Mouse (Mus musculus): Measurements from ENCODE around the gene Kcna10. TPM values are rescaled to one million over a fixed set of nuclear protein-coding genes. Genes with fewer than 3 reads are reported as not detected.

Gene Kcna10
- polyA plus RNA-seq, 1 experiment from 2014 or later, result not detected

DNA sequence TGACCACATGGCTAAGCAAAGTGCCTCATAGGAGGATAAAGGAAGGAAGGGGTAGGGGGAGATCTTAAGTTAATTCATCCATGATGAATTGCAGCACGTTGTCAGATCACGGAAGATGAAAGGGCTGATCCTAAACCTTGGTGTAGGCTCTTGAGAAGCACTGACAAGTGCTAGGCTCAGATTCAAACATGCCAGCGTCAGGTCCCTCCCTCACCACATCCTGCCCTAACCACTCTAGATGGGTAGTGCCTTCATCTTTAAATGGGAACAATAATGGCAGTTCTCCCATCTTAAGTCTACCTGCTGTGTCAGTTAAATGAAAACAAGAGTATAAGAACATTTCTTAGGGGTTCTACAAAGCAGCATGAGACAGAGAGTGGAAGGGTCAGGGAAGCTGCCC, 2.7 kb downstream of the Kcna10 start:
- no peaks in the 10 kb centered on the region for H3K4me1 ChIP-seq (ENCODE audit: control insufficient read depth, insufficient read depth, low read length)
- H3K9ac ChIP-seq (ENCODE audit: low read length), result no peak overlapping the region
- no peaks in the 10 kb centered on the region for H3K27me3 ChIP-seq (replicated peaks; ENCODE audit: control insufficient read depth, insufficient read depth, low read length)
- no peak overlapping the region for H3K27ac ChIP-seq (ENCODE audit: low read depth, low read length)
- no peak overlapping the region for H3K4me2 ChIP-seq (ENCODE audit: low read length)
- no peaks in the 10 kb centered on the region for H3K36me3 ChIP-seq (ENCODE audit: control insufficient read depth, insufficient read depth, low read length)
- no peak for DNase-seq (ENCODE audit: low spot score)
- no peak overlapping the region for H3K4me3 ChIP-seq (ENCODE audit: low read depth, low read length)
- no peaks in the 10 kb centered on the region for H3K9me3 ChIP-seq (replicated peaks; ENCODE audit: control insufficient read depth, low read length)
- ATAC-seq, result no peak
- whole genome bisulfite sequencing, result 70% methylated on average over 3 of the region's 3 CpGs

DNA sequence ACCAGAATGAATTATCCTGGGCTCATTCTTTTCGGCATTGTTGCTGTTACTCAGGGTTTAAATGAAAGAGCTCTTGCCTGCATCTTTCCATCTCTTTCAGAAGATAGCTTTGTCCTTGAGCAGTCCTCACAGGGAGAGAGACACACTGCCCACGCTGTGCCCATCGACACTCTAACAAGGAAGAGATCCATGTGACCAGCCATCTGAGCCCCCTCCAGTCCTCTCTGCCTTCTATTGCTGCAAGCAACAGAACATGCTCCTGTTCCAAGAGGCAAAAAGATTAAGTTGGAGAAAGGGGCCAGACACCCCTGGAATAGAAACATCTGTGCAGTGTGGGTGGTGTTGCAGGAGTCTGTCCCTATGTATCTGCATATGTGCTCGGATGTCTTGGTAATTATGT, 4.2 kb downstream of the Kcna10 start:
- ATAC-seq, result no peak
- WGBS, result 73% methylated on average over 4 of the region's 4 CpGs
- H3K27ac ChIP-seq (ENCODE audit: low read depth, low read length), result no peak overlapping the region

DNA sequence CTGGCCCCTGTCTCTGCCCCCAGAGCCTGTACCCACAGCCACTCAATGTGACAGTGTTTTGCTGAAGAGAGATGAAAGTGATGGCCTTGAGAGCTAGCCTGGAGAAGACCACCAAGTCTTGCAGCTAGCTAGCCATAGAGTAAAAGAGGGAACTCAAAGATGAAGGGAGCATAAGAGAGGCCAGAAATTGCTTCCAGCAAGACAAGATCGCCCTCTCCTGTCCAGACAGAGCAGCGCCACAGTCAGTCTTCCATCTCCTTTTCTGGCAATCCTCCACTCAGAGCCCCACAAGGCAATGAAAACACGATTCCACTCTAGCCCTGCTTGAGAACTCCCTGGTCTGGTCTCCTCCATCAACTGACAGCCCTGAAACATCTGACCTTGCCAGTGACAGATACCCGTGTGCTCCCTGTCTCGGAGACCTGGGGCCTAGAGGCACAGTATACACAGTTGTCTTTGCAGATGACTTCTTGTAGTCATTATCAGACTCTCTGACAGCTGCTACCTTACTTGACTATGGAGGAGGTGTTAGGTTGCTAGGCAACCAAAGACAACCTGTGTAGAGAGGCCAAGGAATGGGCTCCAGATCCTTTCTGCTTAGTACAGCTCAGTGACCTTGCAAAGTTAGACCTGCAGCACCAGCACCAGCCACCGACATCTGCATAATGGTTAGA, 5.5 kb downstream of the Kcna10 start:
- no peaks in the 10 kb centered on the region for H3K4me1 ChIP-seq (ENCODE audit: control insufficient read depth, insufficient read depth, low read length)
- H3K27ac ChIP-seq (ENCODE audit: low read depth, low read length), result no peak overlapping the region
- H3K9ac ChIP-seq (ENCODE audit: low read length), result no peak overlapping the region
- H3K4me2 ChIP-seq (ENCODE audit: low read length), result no peak overlapping the region
- DNase-seq (ENCODE audit: low spot score) (peak; percentile 83), ATAC-seq (peak; percentile 88)
- H3K36me3 ChIP-seq (ENCODE audit: control insufficient read depth, insufficient read depth, low read length), result no peaks in the 10 kb centered on the region
- no peaks in the 10 kb centered on the region for H3K27me3 ChIP-seq (replicated peaks; ENCODE audit: control insufficient read depth, insufficient read depth, low read length)
- H3K4me3 ChIP-seq (ENCODE audit: low read depth, low read length), result no peak overlapping the region
- 47% methylated on average over 6 of the region's 6 CpGs for WGBS
- H3K9me3 ChIP-seq (replicated peaks; ENCODE audit: control insufficient read depth, low read length), result no peaks in the 10 kb centered on the region

More for the DNA sequence above, 4.2 kb downstream of the Kcna10 start:
- Histone ChIP-seq H3K9me3 (replicated peaks; ENCODE audit: control insufficient read depth, low read length) (no peaks in the 10 kb centered on the region), H3K9ac (ENCODE audit: low read length) (no peak overlapping the region), H3K4me3 (ENCODE audit: low read depth, low read length) (no peak overlapping the region), H3K4me2 (ENCODE audit: low read length) (no peak overlapping the region), H3K4me1 (ENCODE audit: control insufficient read depth, insufficient read depth, low read length) (no peaks in the 10 kb centered on the region), H3K27me3 (replicated peaks; ENCODE audit: control insufficient read depth, insufficient read depth, low read length) (no peaks in the 10 kb centered on the region), H3K36me3 (ENCODE audit: control insufficient read depth, insufficient read depth, low read length) (no peaks in the 10 kb centered on the region)
- no peak for DNase-seq (ENCODE audit: low spot score)

DNA sequence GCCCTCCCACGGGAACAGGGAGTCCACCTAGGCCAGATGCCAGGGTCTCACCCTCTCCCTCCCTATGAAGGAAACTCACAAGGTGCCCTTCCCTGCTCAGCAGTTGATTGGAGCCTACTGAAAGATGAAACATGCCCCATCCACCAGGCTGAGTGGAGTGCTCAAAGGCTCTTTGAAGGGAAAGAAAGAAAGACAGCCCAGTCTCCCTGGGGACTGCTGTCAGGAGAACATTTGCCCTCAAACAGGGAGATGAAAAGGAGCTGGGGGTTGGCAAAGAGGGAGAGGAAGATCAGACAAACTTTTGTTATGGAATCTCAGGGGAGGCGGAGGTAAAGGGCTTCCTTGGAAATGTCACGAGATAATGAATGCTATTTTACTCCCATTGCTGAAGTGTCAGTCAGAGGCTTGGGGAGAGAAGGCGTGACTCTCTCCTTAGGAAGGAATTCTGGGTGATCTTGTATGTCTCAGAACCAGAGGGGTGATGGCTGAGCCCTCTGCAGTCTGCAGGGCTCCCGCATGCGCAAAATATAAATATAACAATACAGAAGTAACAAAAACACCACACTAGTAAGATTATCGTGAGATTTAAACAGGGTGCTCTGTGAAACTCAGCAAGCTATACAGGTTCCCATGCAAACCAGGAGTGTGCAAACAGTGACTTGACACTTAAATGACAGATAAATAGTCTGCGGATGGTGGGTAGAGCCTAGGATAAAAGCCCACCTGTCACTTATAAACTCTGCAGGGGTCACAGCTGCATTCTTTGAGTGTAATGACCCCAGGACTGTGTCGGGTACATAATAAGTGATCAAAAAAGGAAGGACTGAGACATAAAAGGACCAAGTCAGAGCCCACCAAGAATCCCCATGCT, 18.7 kb downstream of the Kcna10 start:
- 35% methylated on average over 9 of the region's 9 CpGs for WGBS

DNA sequence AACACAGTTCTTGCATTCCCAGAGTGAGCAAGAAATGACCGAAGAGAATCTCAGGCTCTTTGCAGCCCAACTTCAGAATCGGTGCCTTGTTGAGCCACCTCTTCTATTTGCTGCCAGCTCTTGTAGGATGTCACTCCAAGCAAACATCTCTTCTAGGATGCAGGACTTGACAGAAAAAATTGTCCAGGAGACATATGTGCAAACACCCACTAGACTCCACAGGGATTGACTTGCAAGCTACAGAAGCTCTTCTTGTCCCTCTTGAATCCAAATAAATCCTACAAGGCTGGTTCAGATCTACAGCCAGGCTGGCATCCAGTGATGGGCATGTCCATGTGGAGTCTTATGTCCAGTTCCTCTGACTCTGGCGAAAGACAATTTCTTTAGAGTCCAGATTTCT, 21.6 kb downstream of the Kcna10 start:
- whole genome bisulfite sequencing, result 92% methylated on average over 3 of the region's 3 CpGs
- no peak overlapping the region for H3K27ac ChIP-seq (ENCODE audit: low read depth, low read length)
- no peaks in the 10 kb centered on the region for H3K9me3 ChIP-seq (replicated peaks; ENCODE audit: control insufficient read depth, low read length)
- no peak overlapping the region for H3K4me2 ChIP-seq (ENCODE audit: low read length)
- H3K4me3 ChIP-seq (ENCODE audit: low read depth, low read length), result no peak overlapping the region
- H3K4me1 ChIP-seq (ENCODE audit: control insufficient read depth, insufficient read depth, low read length), result no peaks in the 10 kb centered on the region
- ATAC-seq, result no peak
- DNase-seq (ENCODE audit: low spot score), result no peak
- H3K9ac ChIP-seq (ENCODE audit: low read length), result no peak overlapping the region
- no peaks in the 10 kb centered on the region for H3K27me3 ChIP-seq (replicated peaks; ENCODE audit: control insufficient read depth, insufficient read depth, low read length)
- no peaks in the 10 kb centered on the region for H3K36me3 ChIP-seq (ENCODE audit: control insufficient read depth, insufficient read depth, low read length)

More for the DNA sequence above, 18.7 kb downstream of the Kcna10 start:
- no peaks in the 10 kb centered on the region for H3K4me1 ChIP-seq (ENCODE audit: control insufficient read depth, insufficient read depth, low read length)
- H3K9ac ChIP-seq (ENCODE audit: low read length), result no peak overlapping the region
- no peak overlapping the region for H3K27ac ChIP-seq (ENCODE audit: low read depth, low read length)
- no peaks in the 10 kb centered on the region for H3K9me3 ChIP-seq (replicated peaks; ENCODE audit: control insufficient read depth, low read length)
- H3K27me3 ChIP-seq (replicated peaks; ENCODE audit: control insufficient read depth, insufficient read depth, low read length), result no peaks in the 10 kb centered on the region
- no peak overlapping the region for H3K4me3 ChIP-seq (ENCODE audit: low read depth, low read length)
- H3K4me2 ChIP-seq (ENCODE audit: low read length), result no peak overlapping the region
- ATAC-seq (peak; percentile 44), DNase-seq (ENCODE audit: low spot score) (peak; percentile 57)
- no peaks in the 10 kb centered on the region for H3K36me3 ChIP-seq (ENCODE audit: control insufficient read depth, insufficient read depth, low read length)

DNA sequence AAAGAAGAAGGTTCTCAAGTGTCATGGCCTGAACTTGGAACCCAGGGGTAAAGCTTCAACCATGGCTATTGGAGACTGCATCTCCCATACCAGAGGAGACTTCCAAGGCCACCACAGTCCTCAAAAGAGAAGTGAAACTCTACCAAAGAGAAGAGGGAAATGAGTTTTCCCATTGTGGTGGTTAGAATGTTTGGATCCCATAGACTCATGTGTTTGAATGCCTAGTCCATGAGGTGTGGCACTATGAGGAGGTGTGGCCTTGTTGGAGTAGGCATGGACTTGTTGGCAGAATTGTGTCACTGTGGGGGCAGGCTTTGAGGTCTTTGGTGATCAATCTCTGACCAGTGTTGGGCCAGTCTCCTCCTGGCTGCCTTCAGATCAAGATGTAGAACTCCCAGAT, 22.3 kb downstream of the Kcna10 start:
- no peaks in the 10 kb centered on the region for H3K27me3 ChIP-seq (replicated peaks; ENCODE audit: control insufficient read depth, insufficient read depth, low read length)
- DNase-seq (ENCODE audit: low spot score) (no peak), ATAC-seq (no peak)
- no peaks in the 10 kb centered on the region for H3K4me1 ChIP-seq (ENCODE audit: control insufficient read depth, insufficient read depth, low read length)
- no peak overlapping the region for H3K9ac ChIP-seq (ENCODE audit: low read length)
- no peak overlapping the region for H3K27ac ChIP-seq (ENCODE audit: low read depth, low read length)
- H3K36me3 ChIP-seq (ENCODE audit: control insufficient read depth, insufficient read depth, low read length), result no peaks in the 10 kb centered on the region
- no peak overlapping the region for H3K4me2 ChIP-seq (ENCODE audit: low read length)
- no peaks in the 10 kb centered on the region for H3K9me3 ChIP-seq (replicated peaks; ENCODE audit: control insufficient read depth, low read length)
- H3K4me3 ChIP-seq (ENCODE audit: low read depth, low read length), result no peak overlapping the region

DNA sequence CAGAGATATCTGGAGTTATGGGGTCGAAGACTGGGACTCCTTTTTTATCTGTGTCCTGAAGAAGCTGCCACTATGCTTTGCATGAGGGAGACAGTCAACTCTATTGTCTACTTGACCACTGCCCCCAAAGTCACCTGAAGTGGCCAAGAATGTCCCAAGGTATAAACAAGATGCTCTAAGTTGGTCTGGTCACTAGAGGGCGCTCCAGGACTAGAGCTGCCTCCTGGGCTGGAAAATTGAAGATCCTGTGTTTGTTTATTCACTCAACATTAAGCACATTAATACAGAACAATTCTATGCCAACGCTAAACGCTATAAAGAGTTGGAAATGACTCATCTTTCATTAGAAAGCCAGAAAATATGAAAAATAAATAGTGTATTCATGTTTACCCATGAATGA, 23.1 kb downstream of the Kcna10 start:
- Histone ChIP-seq H3K27ac (ENCODE audit: low read depth, low read length) (no peak overlapping the region), H3K36me3 (ENCODE audit: control insufficient read depth, insufficient read depth, low read length) (no peaks in the 10 kb centered on the region), H3K4me3 (ENCODE audit: low read depth, low read length) (no peak overlapping the region), H3K27me3 (replicated peaks; ENCODE audit: control insufficient read depth, insufficient read depth, low read length) (no peaks in the 10 kb centered on the region), H3K9me3 (replicated peaks; ENCODE audit: control insufficient read depth, low read length) (no peaks in the 10 kb centered on the region), H3K4me1 (ENCODE audit: control insufficient read depth, insufficient read depth, low read length) (no peaks in the 10 kb centered on the region), H3K4me2 (ENCODE audit: low read length) (no peak overlapping the region), H3K9ac (ENCODE audit: low read length) (no peak overlapping the region)
- peak; percentile 68 for DNase-seq (ENCODE audit: low spot score)
- no peak for ATAC-seq
- WGBS, result 14% methylated on average over 4 of the region's 4 CpGs

DNA sequence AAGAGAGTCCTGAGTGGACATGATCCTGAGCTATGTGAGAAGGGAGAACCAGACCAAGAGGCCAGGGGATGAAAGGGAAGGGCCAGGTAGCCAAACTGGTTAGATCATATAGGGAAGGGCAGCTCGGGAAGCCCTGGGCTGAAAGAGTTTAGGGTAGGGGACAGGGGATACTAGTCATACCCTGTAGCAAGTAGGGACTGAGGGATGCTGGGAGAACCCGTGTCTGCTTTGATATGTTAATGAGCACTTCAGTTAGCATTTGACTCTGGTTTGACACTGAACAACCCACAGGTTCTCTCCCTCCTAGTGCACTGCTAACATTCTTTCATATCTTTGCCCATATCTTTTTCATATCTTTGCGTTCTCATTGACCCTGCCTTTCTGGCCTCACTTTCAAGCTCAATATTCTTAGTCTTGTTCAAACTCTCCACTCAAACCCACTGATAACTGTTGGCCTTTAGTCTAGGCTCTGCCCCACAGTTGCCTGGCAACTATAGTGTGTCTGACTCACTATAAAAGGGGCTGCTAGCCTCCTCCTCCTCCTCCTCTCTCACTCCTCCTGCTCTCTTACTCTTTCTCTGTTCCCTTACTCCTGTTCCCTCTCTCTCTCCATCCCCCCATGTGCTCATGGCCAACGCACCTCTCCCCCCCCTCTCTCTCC, 23.8 kb downstream of the Kcna10 start:
- WGBS, result 36% methylated on average over 4 of the region's 4 CpGs
- ATAC-seq, result no peak

More for the DNA sequence above, 23.8 kb downstream of the Kcna10 start:
- Histone ChIP-seq H3K27ac (ENCODE audit: low read depth, low read length) (no peak overlapping the region), H3K36me3 (ENCODE audit: control insufficient read depth, insufficient read depth, low read length) (no peaks in the 10 kb centered on the region), H3K9me3 (replicated peaks; ENCODE audit: control insufficient read depth, low read length) (no peaks in the 10 kb centered on the region), H3K9ac (ENCODE audit: low read length) (no peak overlapping the region), H3K27me3 (replicated peaks; ENCODE audit: control insufficient read depth, insufficient read depth, low read length) (no peaks in the 10 kb centered on the region), H3K4me3 (ENCODE audit: low read depth, low read length) (no peak overlapping the region), H3K4me2 (ENCODE audit: low read length) (no peak overlapping the region), H3K4me1 (ENCODE audit: control insufficient read depth, insufficient read depth, low read length) (no peaks in the 10 kb centered on the region)
- no peak for DNase-seq (ENCODE audit: low spot score)
